Mouse (Mus musculus) embryonic facial prominence, embryonic 14.5 days (tissue): Measurements from ENCODE around the gene Ddhd1. TPM values are rescaled to one million over a fixed set of nuclear protein-coding genes. Genes with fewer than 3 reads are reported as not detected.

Source experiments
- ATAC-seq: fragments of 200-750 bp; cut with Nextera tagmentation; 2 replicates; pipeline ENCODE4 v1.8.0; 2017; ENCODE audit warnings: low read depth, moderate number of reproducible peaks, moderate TSS enrichment
- DNase-seq: peaks from one replicate; pipeline ENCODE4 v3.0.0-alpha.2; 2015; ENCODE audit warnings: low spot score
- H3K27ac ChIP-seq: fragments of 300-500 bp; sonication (generic); replicated peaks from 2 replicates; pipeline ENCODE4 v1.5.1; 2014; ENCODE audit warnings: low read depth, mild to moderate bottlenecking, low read length, moderate library complexity
- H3K27me3 ChIP-seq: fragments of 300-500 bp; sonication (generic); replicated peaks from 2 replicates; pipeline ENCODE4 v1.6.1; 2014; ENCODE audit warnings: low read length; ENCODE audit not compliant: control insufficient read depth, insufficient read depth
- H3K36me3 ChIP-seq: fragments of 300-500 bp; sonication (generic); 2 replicates; pipeline ENCODE4 v1.6.1; 2014; ENCODE audit warnings: low read length, mixed read lengths; ENCODE audit not compliant: control insufficient read depth, insufficient read depth
- H3K4me1 ChIP-seq: fragments of 300-500 bp; sonication (generic); 2 replicates; pipeline ENCODE4 v1.6.1; 2014; ENCODE audit warnings: antibody characterized with exemption, low read length; ENCODE audit not compliant: control insufficient read depth, insufficient read depth
- H3K4me2 ChIP-seq: fragments of 300-500 bp; sonication (generic); 2 replicates; pipeline ENCODE4 v1.6.1; 2014; ENCODE audit warnings: low read depth, mild to moderate bottlenecking, low read length, moderate library complexity, mixed read lengths
- H3K4me3 ChIP-seq: fragments of 300-500 bp; sonication (generic); 2 replicates; pipeline ENCODE4 v1.5.1; 2014; ENCODE audit warnings: low read depth, mild to moderate bottlenecking, low read length
- H3K9ac ChIP-seq: fragments of 300-500 bp; sonication (generic); 2 replicates; pipeline ENCODE4 v1.6.1; 2014; ENCODE audit warnings: low read depth, mild to moderate bottlenecking, low read length, moderate library complexity, mixed read lengths
- H3K9me3 ChIP-seq: fragments of 300-500 bp; sonication (generic); 2 replicates; pipeline ENCODE4 v1.6.1; 2016; ENCODE audit warnings: low read length; ENCODE audit not compliant: control insufficient read depth
- WGBS: fragments of 180-500 bp; shearing (Covaris S2); extraction: QIAGEN DNeasy Blood & Tissue Kit; methylation state at CpG from one replicate; pipeline ENCODE4 v1.1.7; 2014; 5-methylcytosine and 5-hydroxymethylcytosine counted together
- polyA plus RNA-seq: library from polyadenylated mRNA; unstranded; fragments of >200 nt; fragmentation: Nextera tagmentation; extraction: Ambion mirVana; gene quantifications from 2 replicates; pipeline ENCODE4 v1.2.1, GENCODE M21; 2014

Ddhd1 gene
- polyA plus RNA-seq, 1 experiment from 2014 or later, result 7.6 TPM

DNA sequence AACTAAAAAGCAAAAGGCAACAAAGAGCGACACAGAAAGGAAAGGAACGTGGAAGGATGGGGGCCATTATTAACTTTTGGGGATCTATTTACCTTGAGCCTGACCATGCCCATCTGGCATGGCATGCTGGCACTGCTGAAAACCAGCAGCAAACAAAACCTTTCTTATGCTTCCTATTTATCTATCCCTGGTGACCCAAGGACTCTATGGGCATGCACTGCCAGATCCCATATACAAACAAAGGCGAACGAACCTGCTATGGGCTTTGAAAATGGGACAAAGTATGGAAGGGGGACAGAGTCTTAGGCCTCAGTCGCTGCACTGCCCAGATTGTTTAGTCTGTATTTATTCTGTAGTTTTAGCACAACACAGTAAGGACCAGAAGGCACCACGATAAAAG is 43.5 kb downstream of the Ddhd1 start:
- H3K36me3 ChIP-seq, result peaks cover 43% of the 10 kb centered on the region

GRCm38 (mm10) chr14:45611654-45612053 is 46.3 kb downstream of the Ddhd1 start:
- no peaks in the 10 kb centered on the region for H3K4me1 ChIP-seq
- H3K9ac ChIP-seq, result no peak overlapping the region
- H3K27me3 ChIP-seq, result no peaks in the 10 kb centered on the region
- peaks cover 50% of the 10 kb centered on the region for H3K36me3 ChIP-seq
- no peak overlapping the region for H3K4me3 ChIP-seq
- ATAC-seq (no peak), DNase-seq (no peak)
- WGBS, result 87% methylated on average over 7 of the region's 7 CpGs
- H3K9me3 ChIP-seq, result no peaks in the 10 kb centered on the region
- no peak overlapping the region for H3K4me2 ChIP-seq
- H3K27ac ChIP-seq, result no peak overlapping the region

More for the DNA sequence above, 43.5 kb downstream of the Ddhd1 start:
- Histone ChIP-seq H3K27me3 (no peaks in the 10 kb centered on the region), H3K9me3 (no peaks in the 10 kb centered on the region), H3K4me2 (no peak overlapping the region), H3K4me3 (no peak overlapping the region), H3K27ac (no peak overlapping the region), H3K4me1 (no peaks in the 10 kb centered on the region), H3K9ac (no peak overlapping the region)
- 88% methylated on average over 6 of the region's 6 CpGs for WGBS
- DNase-seq (no peak), ATAC-seq (no peak)

GRCm38 (mm10) chr14:45602002-45602401 is 55.9 kb downstream of the Ddhd1 start:
- H3K27me3 ChIP-seq, result no peaks in the 10 kb centered on the region
- no peaks in the 10 kb centered on the region for H3K4me1 ChIP-seq
- no peak for ATAC-seq
- H3K4me2 ChIP-seq, result no peak overlapping the region
- H3K4me3 ChIP-seq, result no peak overlapping the region
- no peaks in the 10 kb centered on the region for H3K36me3 ChIP-seq
- H3K9me3 ChIP-seq, result no peaks in the 10 kb centered on the region
- DNase-seq, result peak; percentile 67
- H3K9ac ChIP-seq, result no peak overlapping the region
- WGBS, result 52% methylated on average over 3 of the region's 3 CpGs
- no peak overlapping the region for H3K27ac ChIP-seq

DNA sequence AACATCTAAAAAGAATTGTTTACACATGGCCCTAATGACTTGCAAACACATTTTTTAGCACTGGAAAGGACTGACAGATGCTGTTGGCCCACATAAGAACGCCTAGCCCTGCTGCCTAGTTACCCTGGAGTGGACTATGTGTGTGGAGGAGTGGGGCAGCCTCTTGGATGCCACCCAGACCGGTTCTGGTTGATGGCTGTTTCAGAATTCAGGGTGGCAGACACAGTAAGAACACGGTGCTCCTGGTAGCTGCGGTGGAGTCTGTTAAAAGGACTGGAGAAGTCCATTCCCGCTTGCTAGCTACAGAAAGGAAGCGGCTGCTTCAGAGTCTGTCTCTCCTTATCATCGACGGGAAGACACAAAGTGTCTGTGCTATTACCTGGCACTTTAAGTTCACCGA is 57.4 kb downstream of the Ddhd1 start:
- DNase-seq, result no peak
- no peak for ATAC-seq
- Histone ChIP-seq H3K9ac (no peak overlapping the region), H3K4me3 (no peak overlapping the region), H3K4me2 (no peak overlapping the region), H3K36me3 (no peaks in the 10 kb centered on the region), H3K4me1 (no peaks in the 10 kb centered on the region), H3K27ac (no peak overlapping the region), H3K27me3 (no peaks in the 10 kb centered on the region), H3K9me3 (no peaks in the 10 kb centered on the region)
- 91% methylated on average over 9 of the region's 9 CpGs for WGBS

DNA sequence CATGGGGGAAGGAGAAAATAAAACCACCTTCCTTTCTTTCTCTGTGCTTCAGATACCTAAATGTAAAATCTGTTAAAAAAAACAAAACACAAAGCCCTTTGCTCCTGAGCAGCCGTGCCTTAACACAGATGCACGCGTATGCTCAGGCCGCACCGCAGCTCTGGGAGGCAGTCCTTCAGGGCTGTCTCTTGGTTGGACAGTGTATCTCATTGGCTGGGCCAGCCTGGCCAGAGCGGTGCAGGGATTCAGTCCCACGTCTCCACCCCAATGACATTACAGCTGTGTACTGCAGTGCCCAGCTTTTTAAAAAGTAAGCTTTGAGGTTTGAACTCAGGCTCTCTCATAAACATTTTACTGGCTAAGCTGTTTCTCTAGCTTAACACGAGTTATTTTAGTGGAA is 60.1 kb downstream of the Ddhd1 start:
- WGBS, result 70% methylated on average over 8 of the region's 8 CpGs
- Histone ChIP-seq H3K4me1 (no peaks in the 10 kb centered on the region), H3K9me3 (no peaks in the 10 kb centered on the region), H3K9ac (no peak overlapping the region), H3K4me2 (no peak overlapping the region), H3K27me3 (no peaks in the 10 kb centered on the region), H3K4me3 (no peak overlapping the region), H3K27ac (no peak overlapping the region), H3K36me3 (peaks cover 7% of the 10 kb centered on the region; the same call in 1 of the 2 replicates)
- no peak for ATAC-seq
- DNase-seq, result no peak

- DNase-seq, result no peak
- no peak overlapping the region for H3K4me3 ChIP-seq
- no peak overlapping the region for H3K9ac ChIP-seq
- no peak overlapping the region for H3K4me2 ChIP-seq
- no peaks in the 10 kb centered on the region for H3K27me3 ChIP-seq
- no peaks in the 10 kb centered on the region for H3K4me1 ChIP-seq
- H3K9me3 ChIP-seq, result no peaks in the 10 kb centered on the region
- ATAC-seq, result no peak
- 47% methylated on average over 6 of the region's 6 CpGs for WGBS
- no peak overlapping the region for H3K27ac ChIP-seq
- H3K36me3 ChIP-seq, result peaks cover 7% of the 10 kb centered on the region; the same call in 1 of the 2 replicates
These were observed 64.7 kb downstream of the Ddhd1 start for GRCm38 (mm10) chr14:45593261-45593660.

- Histone ChIP-seq H3K27me3 (no peaks in the 10 kb centered on the region), H3K4me1 (no peaks in the 10 kb centered on the region), H3K9me3 (no peaks in the 10 kb centered on the region), H3K27ac (no peak overlapping the region), H3K9ac (no peak overlapping the region), H3K4me2 (no peak overlapping the region), H3K4me3 (no peak overlapping the region), H3K36me3 (no peaks in the 10 kb centered on the region)
- DNase-seq (peak; percentile 39), ATAC-seq (peak; percentile 44; the same call in 1 of the 2 replicates)
- 46% methylated on average over 7 of the region's 7 CpGs for WGBS
These were observed 69.5 kb downstream of the Ddhd1 start for GRCm38 (mm10) chr14:45588403-45588802.

- Histone ChIP-seq H3K4me2 (no peak overlapping the region), H3K27ac (no peak overlapping the region), H3K4me1 (no peaks in the 10 kb centered on the region), H3K27me3 (no peaks in the 10 kb centered on the region), H3K9ac (no peak overlapping the region), H3K4me3 (no peak overlapping the region), H3K9me3 (no peaks in the 10 kb centered on the region), H3K36me3 (no peaks in the 10 kb centered on the region)
- WGBS, result 86% methylated on average over 6 of the region's 6 CpGs
- no peak for ATAC-seq
- peak; percentile 14 for DNase-seq
These were observed 70.4 kb downstream of the Ddhd1 start for GRCm38 (mm10) chr14:45587536-45587935.

- Histone ChIP-seq H3K4me1 (no peaks in the 10 kb centered on the region), H3K9me3 (no peaks in the 10 kb centered on the region), H3K27me3 (no peaks in the 10 kb centered on the region), H3K9ac (no peak overlapping the region), H3K27ac (no peak overlapping the region), H3K4me2 (no peak overlapping the region), H3K4me3 (no peak overlapping the region), H3K36me3 (no peaks in the 10 kb centered on the region)
- ATAC-seq (no peak), DNase-seq (no peak)
- 78% methylated on average over 8 of the region's 8 CpGs for WGBS
These were observed 74.4 kb downstream of the Ddhd1 start for GRCm38 (mm10) chr14:45583494-45584027.
